Mouse (Mus musculus) gastrocnemius, adult 18-20 months (tissue): ENCODE data around the gene Tmem159. TPM values are rescaled to one million over a fixed set of nuclear protein-coding genes. Genes with fewer than 3 reads are reported as not detected.

ENCODE experiments used
- DNase-seq: peaks from one replicate; pipeline ENCODE4 v3.0.0; 2021; ENCODE audit warnings: low spot score
- long read RNA-seq, 2 experiments: library from polyadenylated mRNA; stranded (forward); transcript quantifications; one replicate each; pipeline ENCODE4 v2.0.0; 2021
- total RNA-seq, 2 experiments: library from RNA; stranded (reverse); gene quantifications; 2 replicates each; pipeline ENCODE4 v1.2.3; 2021

Gene Tmem159
- total RNA-seq: 10 to 100 TPM; 11.4 to 17.4 TPM
- long read RNA-seq, experiment 1, transcript Tmem159-201 (5 exons, 1,484 nt): major isoform, 8 of 11 reads
- long read RNA-seq, experiment 1, partial matches to known transcripts: 3 of 11 reads
- long read RNA-seq, experiment 1, other reads (novel, unspliced or antisense): 0 of 11 reads
- long read RNA-seq, experiment 2, transcript Tmem159-201 (5 exons, 1,484 nt): major isoform, 6 of 12 reads
- long read RNA-seq, experiment 2, partial matches to known transcripts: 2 of 12 reads
- long read RNA-seq, experiment 2, other reads (novel, unspliced or antisense): 3 of 12 reads

- DNase-seq: peak; percentile 94
These were observed at the start of gene Tmem159 for GRCm38 (mm10) chr7:120102164-120102972. Gene Tmem159, plus strand, starts transcription at chr7:120102353.

GRCm38 (mm10) chr7:120054016-120054415 lies 48.1 kb upstream of the Tmem159 start:
- no peak for DNase-seq

DNA sequence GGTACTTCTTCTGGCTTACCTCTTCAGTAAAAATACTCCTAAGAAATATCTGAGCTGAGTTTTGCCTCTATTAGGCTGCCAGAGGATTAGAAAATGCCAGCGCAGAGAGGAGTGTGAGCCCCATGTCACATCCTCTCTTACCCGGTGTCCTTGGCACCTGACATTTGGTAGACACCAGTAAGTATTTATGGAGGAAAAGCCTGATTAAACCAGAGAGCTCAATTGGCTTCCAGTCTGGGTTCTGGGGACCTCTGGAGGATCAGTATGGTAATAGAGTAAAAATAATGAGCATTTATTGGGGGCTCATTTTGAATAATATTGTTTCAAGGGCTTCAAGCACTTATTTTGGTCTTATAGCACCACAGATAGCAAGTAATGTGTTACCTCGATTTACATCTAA lies 46.7 kb upstream of the Tmem159 start:
- peak; percentile 7 for DNase-seq

DNA sequence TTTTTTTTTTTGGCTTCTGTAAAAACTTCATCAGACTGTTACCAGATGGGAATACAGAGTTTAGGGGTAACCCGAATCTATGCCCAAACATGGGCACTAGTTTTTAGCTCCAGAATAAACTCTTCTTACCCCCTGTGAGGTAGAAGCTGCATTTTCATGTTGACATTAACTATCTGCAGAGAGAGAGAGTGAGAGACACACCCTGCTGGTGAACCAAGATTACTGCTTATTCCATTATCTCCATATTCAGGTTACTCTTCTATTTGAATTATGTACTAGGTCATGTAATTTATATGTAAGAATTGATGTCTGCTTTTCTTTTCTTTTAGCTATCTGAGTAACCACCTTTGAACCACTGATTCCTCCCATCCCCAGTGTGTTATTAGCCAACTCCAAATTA lies 38.1 kb upstream of the Tmem159 start:
- no peak for DNase-seq

DNA sequence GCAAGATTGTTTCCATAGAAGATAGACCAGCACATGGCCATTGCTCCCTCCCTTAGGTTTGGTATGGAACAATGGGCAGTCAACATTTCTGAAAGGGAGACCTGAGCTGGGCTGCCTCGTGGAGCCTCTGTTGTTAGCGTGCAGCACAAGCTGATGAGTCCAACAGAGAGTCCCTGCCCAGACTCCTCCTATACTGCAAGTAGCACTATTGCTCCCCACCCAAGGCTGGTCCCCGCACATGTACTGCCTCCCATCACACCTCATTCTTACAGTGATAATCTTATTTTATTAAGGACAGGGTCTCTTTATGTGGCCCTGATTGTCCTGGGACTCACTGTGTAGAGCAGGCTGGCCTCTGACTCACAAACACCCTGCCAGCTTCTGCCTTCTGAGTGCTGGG lies 34.0 kb upstream of the Tmem159 start:
- DNase-seq: no peak

DNA sequence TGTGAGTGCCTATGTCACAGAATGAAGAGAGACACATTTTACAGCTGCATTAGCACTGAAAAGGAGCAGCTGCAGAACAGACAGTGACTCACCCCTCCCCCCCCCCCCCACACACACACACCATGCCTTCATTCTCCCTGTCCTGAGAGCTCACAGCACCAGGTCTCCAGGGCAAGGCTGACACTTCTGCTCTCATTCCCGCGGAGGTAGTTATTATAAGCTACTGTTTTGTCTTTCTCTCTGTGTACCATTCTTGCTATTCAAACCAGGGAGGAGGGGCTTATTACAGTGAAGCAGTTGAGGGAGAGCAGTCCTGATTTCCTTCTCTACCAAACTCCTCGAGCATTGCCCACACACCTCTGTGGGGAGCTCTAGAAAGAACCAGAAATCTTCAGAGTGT lies 33.0 kb upstream of the Tmem159 start:
- no peak for DNase-seq

GRCm38 (mm10) chr7:120080177-120080576 lies 22.0 kb upstream of the Tmem159 start:
- DNase-seq: no peak

DNA sequence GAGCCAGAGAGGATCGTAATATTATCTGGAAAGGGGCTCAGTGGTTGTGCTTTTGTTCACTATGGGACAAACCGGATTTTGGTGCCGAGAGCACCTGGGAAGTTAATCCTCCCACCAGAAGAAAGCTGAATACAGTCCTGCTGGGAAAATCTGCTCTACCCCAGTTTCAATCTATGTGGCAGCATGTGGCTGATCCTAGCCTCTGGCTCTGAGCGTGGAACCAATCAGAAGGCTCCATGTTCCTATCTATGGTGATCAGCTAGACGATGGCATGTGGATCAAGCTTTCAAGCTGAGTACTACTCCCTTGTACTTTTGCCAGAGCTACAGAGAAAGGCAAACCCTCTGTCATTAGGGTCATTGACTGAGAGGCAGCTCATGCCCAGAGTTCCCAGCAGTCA lies 9.1 kb upstream of the Tmem159 start:
- DNase-seq: no peak

DNA sequence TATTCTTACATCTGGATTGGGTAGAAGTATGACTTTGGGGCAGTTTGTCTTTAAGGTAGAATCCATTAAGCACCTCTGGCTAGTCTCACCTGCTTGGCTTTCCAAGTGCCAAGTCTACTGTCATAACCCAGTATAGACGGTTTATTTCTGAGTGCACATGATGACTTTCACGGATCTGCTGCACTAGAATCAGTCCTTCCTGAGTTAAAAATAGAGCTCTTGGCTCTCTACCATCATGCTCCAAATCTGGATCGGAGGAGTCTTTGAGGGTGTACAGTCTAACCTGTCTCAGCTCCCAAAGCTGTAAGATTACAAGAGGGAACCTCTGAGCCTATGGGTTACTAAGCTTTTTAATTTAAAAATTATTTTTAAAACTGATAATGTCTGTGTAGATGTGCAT lies 7.9 kb upstream of the Tmem159 start:
- peak; percentile 40 for DNase-seq

- DNase-seq: no peak
These were observed 7.0 kb upstream of the Tmem159 start, which contains the start of gene Dnah3 for GRCm38 (mm10) chr7:120095180-120095579. Gene Dnah3, minus strand, starts transcription at chr7:120095280.

DNA sequence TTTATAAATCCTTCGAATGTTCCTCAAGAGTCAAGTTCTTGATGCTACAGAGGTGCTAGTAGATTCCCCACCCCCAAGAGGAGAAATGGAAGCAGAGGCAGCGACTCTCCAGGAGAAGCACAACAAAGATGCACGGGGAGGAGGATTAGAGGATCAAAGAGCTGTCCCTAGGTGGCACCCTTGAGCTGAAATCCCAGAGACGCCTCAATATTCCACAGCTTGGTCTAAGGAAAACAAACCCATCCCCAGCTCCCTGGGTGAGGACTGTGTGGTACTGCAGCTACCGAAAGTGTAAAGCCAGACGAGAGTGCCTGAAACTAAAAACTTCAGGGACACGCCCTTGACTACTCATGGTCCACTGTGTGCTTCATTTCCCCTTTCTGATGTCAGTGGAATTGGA lies 4.3 kb upstream of the Tmem159 start:
- peak; percentile 75 for DNase-seq

GRCm38 (mm10) chr7:120098403-120098802 lies 3.8 kb upstream of the Tmem159 start:
- peak; percentile 75 for DNase-seq

DNA sequence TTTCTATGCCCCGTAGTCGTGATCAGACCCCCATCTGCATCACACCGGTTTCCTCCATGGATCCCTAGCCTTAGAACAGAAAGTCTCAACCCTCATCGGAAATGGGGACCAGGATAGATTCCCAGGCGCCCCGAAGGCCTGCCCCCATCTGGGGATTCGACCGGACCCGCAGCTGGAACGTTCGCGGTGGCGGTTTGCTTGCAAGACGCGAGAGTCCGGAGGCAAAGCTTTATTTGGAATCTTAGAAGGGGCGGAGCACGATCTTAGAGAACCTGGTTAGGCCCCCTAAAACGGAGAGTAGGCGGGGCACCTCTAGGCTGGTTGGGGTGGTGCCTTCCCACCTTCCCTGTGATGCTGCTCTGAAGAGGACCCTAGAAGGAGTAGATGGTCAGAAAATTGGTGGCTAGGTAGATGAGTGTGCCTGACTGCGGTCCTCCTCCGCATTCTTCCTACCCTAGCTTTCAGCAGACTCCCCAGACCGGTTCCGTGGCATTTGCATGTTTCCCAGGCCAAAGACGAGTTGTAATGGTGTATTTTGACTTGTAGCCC lies 940 bp downstream of the Tmem159 start:
- DNase-seq: no peak

DNA sequence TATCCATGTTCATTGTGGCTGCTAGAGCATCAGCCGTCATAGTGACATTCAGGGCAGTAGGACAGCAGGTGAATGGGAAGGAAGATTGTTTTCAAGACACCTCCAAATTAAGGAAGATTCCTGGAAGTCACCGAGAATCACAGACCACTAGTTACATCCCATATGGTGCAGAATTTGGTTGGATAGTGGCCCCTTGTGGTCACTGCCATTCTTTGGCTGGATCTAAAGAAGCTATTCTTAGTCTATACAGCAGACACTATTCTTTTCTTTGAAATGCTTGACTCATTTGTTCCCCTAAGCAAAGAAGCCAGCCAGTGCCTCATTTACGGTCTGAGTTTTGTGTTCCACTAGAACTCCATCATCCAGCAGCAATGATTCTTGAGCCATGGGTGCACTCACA lies 2.8 kb downstream of the Tmem159 start:
- DNase-seq: no peak

DNA sequence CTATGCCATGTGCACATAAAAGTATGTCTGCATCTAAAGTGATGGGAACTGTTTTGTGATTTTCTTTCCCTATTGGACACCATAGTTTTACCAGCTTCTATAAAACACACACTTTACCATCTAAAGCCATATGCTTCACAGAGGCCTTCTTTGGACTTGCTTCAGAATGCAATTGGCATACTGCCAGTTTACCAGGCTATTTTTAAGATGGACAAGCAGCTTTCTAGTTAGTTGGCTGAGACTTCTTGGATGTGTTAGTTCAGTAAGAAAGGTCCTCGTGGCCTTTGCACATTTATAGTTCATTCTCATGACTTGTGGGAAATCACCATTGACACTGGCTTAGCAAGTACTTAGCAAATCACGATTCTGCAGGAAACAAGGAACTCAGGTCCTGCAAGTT lies 4.2 kb downstream of the Tmem159 start:
- no peak for DNase-seq

- no peak for DNase-seq
These were observed 7.5 kb downstream of the Tmem159 start for GRCm38 (mm10) chr7:120109676-120110075.

- no peak for DNase-seq
These were observed 14.8 kb downstream of the Tmem159 start for GRCm38 (mm10) chr7:120116976-120117375.

- DNase-seq: no peak
These were observed 15.4 kb downstream of the Tmem159 start for GRCm38 (mm10) chr7:120117529-120117928.

DNA sequence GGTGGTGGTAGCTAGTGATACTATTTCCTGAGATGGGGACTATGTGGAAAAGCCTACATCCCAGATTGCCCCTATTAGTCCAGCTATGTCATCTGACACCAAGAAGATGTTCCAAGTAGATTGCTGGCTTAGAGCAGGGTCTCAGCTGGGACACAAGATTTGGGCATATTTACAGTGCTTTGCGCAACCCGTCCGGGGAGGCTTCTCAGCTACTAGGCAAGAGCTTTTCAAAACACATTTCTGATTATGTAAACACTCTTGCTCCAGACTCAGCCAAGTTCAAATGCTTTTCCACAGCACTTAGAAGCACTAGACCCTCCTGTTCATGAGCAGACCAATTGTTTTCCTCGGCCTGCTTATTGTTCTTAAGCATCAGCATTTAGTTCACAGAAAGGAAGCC lies 21.6 kb downstream of the Tmem159 start:
- DNase-seq: peak; percentile 64

DNA sequence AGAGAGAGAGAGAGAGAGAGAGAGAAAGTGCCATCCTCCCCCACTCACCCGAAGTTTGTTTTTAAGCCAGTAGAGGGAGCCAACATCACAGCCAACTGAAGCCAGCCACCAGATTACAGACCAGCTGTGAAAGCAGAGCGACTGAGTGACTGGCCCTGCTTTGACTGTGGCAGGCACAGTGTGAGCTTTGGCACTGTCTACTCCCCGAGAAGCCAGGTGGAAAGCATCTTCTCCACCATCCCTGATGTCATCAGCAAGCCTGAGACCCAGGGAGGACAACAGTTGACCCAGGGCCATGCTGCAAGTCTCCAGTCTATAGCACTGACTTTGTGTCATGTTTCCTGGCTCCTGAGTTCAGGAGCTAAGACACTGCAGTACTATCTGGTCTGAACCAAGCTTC lies 22.7 kb downstream of the Tmem159 start:
- peak; percentile 75 for DNase-seq

GRCm38 (mm10) chr7:120126976-120127685 lies 25.0 kb downstream of the Tmem159 start:
- DNase-seq: no peak

DNA sequence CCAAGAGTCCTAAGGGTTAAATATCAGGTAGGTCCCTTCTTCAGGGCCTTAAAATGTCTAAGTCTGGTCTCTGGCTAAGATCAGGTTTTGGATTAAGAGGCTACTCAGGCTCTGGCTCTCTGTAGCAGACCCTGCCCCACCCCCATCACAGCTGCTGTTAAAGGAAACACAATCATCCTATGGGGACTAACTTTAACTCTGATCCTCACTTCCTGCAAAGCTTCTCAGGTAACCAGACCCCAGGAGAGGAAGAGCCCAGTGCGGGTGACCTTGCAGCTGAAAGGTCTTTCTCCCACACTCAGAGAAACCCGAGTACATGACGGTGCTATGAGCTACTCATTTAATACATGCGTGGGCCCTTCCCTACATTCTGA lies 25.5 kb downstream of the Tmem159 start:
- no peak for DNase-seq
